Mouse (Mus musculus) forebrain, embryonic 12.5 days (tissue): Measurements from ENCODE around the gene Gm10024. TPM values are rescaled to one million over a fixed set of nuclear protein-coding genes. Genes with fewer than 3 reads are reported as not detected.
"Not testable (repeated sequence)": the region's sequence is repeated elsewhere in the genome, so short reads cannot be mapped to it uniquely, and the experiment has no call there.

Source experiments
- ATAC-seq: fragments of 200-750 bp; cut with Nextera tagmentation; 2 replicates; pipeline ENCODE4 v1.8.0; 2017; ENCODE audit warnings: moderate TSS enrichment; ENCODE audit not compliant: low FRiP score
- H3K27ac ChIP-seq: fragments of 300-500 bp; sonication (generic); 2 replicates; pipeline ENCODE4 v1.5.1; 2016; ENCODE audit warnings: mild to moderate bottlenecking
- H3K27me3 ChIP-seq: fragments of 300-500 bp; sonication (generic); 2 replicates; pipeline ENCODE4 v1.6.1; 2016; ENCODE audit warnings: mild to moderate bottlenecking
- H3K36me3 ChIP-seq: fragments of 300-500 bp; sonication (generic); replicated peaks from 2 replicates; pipeline ENCODE4 v1.6.1; 2016; ENCODE audit warnings: mild to moderate bottlenecking
- H3K4me1 ChIP-seq: fragments of 300-500 bp; sonication (generic); 2 replicates; pipeline ENCODE4 v1.6.1; 2016
- H3K4me2 ChIP-seq: fragments of 300-500 bp; sonication (generic); 2 replicates; pipeline ENCODE4 v1.6.1; 2016; ENCODE audit warnings: mild to moderate bottlenecking, moderate library complexity
- H3K4me3 ChIP-seq: fragments of 300-500 bp; sonication (generic); replicated peaks from 2 replicates; pipeline ENCODE4 v1.5.1; 2016; ENCODE audit warnings: mild to moderate bottlenecking
- H3K9ac ChIP-seq: fragments of 300-500 bp; sonication (generic); 2 replicates; pipeline ENCODE4 v1.6.1; 2016; ENCODE audit warnings: mild to moderate bottlenecking
- H3K9me3 ChIP-seq: fragments of 300-500 bp; sonication (generic); 2 replicates; pipeline ENCODE4 v1.6.1; 2016
- WGBS: fragments of 180-500 bp; shearing (Covaris S2); methylation state at CpG from one replicate; pipeline ENCODE4 v1.1.7; 2016; 5-methylcytosine and 5-hydroxymethylcytosine counted together
- polyA plus RNA-seq: library from polyadenylated mRNA; unstranded; fragments of >200 nt; fragmentation: Nextera tagmentation; extraction: Ambion mirVana; gene quantifications from 2 replicates; pipeline ENCODE4 v1.2.1, GENCODE M21; 2016

Gene Gm10024
- not detected in 2 replicates for polyA plus RNA-seq

DNA sequence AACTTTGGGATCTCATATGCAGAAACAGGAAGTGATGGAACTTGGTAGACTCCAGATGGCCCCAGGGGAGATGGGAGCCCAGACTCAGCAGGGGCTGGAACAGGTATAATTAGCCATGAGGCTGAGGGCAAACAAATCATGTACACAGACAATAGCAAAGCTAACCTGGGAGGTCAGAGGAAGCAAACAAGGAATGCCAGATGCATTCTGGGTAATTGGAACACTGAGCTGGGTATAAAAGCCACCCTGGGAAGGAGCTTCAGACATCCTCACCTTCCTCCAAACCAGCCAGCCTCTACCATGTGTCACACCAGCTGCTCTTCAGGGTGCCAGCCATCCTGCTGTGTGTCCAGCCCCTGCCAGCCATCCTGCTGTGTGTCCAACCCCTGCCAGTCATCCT lies at the start of gene Gm10024:
Gm10024 (plus strand) TSS at position 301 of the 400 bp plus-strand sequence.
- not testable (repeated sequence) for H3K4me3 ChIP-seq, H3K4me2 ChIP-seq, ATAC-seq, H3K4me1 ChIP-seq, H3K9ac ChIP-seq, H3K36me3 ChIP-seq, H3K27ac ChIP-seq, H3K27me3 ChIP-seq
- H3K9me3 ChIP-seq: peaks cover 15% of the 10 kb centered on the region; the same call in 1 of the 2 replicates

DNA sequence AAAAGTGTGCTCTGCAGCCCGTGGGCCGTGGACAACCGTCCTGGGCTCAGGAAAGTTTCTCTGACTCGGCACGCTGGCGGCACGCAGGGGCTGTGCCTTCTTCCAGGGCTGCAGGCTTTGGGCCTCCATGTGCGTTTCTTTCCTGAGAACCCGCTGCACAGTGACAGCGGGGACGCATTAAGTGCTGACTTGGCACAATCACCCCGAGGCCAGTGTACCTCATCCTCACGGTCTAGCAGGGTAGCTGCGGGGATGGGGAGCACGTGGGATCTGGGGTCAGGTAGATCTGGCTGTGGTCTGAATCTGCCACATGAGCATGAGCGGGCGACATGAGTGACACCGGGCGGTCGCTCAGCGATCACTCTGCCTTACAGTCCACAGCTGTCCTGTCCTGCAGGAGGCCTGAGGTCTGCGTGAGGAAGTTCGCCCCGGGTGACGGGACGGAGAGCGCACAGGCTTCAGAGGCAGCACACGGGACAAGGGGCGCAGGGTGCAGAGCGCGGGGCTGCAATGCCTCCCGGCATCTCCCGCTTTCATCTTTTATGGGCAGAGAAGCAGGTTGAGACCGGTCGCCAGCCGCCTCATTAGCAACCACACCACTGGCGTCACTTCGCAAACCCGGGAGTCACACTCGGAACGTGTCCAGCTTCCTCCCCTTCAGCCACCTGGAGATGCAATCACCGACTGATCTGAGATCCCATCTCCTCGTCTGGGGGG lies 47.1 kb upstream of the Gm10024 start:
- Histone ChIP-seq H3K9me3 (no peaks in the 10 kb centered on the region), H3K4me3 (no peak overlapping the region), H3K9ac (no peak overlapping the region), H3K27ac (no peak overlapping the region), H3K4me2 (no peak overlapping the region), H3K27me3 (no peaks in the 10 kb centered on the region), H3K4me1 (no peaks in the 10 kb centered on the region), H3K36me3 (no peaks in the 10 kb centered on the region)
- no peak for ATAC-seq
- 63% methylated on average over 43 of the region's 43 CpGs for WGBS

DNA sequence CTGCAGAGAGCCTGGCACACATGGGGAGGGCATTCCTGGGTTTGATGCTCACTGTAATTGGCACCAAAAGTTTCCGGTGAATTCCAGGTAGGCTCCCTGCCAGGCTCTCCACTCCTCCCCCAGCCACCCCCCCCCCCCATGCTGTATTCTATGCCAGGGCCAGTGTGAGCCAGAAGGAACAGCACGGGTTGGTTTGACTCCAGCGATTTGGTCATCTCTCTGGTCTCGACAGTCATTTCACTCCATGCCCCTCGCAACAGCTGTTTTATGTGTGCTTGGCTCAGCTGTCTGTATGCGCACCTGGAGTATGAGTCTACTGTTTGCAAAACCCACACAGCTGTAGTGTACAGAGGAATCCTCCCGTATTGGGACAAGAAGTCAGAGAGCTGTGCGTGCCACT lies 44.9 kb upstream of the Gm10024 start:
- Histone ChIP-seq H3K9me3 (no peaks in the 10 kb centered on the region), H3K4me2 (no peak overlapping the region), H3K4me1 (no peaks in the 10 kb centered on the region), H3K27ac (no peak overlapping the region), H3K4me3 (no peak overlapping the region), H3K9ac (no peak overlapping the region), H3K36me3 (no peaks in the 10 kb centered on the region), H3K27me3 (no peaks in the 10 kb centered on the region)
- no peak for ATAC-seq
- WGBS: 87% methylated on average over 8 of the region's 8 CpGs

DNA sequence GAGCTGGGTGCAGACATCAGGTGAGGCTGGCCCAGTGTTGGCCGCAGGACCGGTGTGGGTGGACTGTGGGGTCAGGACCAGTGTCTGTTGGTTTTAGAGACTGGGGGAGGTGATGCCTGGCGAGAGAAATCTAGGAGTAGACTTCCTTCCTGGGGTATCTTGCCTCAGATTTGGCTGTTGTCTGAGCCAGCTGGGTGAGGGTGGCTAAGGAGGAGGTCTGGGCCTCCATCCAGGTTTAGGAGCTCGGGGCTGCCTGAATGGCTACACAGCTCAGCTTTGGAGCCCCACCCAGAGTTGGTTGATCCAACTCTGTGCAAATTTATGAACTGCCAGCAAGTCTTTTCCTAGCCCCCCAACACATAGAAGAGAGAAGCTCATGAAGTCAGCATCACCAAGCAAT lies 43.9 kb upstream of the Gm10024 start:
- H3K27me3 ChIP-seq: no peaks in the 10 kb centered on the region
- 89% methylated on average over 4 of the region's 4 CpGs for WGBS
- H3K4me2 ChIP-seq: no peak overlapping the region
- H3K9me3 ChIP-seq: no peaks in the 10 kb centered on the region
- no peaks in the 10 kb centered on the region for H3K36me3 ChIP-seq
- ATAC-seq: no peak
- no peak overlapping the region for H3K4me3 ChIP-seq
- H3K9ac ChIP-seq: no peak overlapping the region
- H3K27ac ChIP-seq: no peak overlapping the region
- no peaks in the 10 kb centered on the region for H3K4me1 ChIP-seq

DNA sequence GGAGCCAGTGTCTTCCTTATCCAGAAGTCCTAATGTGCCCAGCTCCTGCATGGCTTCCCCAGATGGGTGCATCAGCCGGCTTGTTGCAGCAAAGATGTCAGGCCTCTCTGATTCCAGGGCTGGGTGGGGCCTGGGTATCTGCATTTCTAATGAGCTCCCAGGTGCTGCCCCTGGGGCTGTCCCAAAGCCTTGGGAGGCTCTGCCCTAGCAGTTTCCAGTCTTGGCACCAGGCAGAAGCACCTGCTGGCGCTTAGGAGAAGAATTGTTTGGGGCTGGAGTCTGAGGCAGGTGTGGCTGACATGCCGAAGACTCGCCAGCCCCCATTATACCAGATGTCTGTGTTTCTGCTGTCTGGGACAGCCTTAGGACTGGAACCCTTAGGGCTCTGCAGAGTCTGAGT lies 40.5 kb upstream of the Gm10024 start:
- Histone ChIP-seq H3K36me3 (no peaks in the 10 kb centered on the region), H3K4me1 (peaks cover 9% of the 10 kb centered on the region), H3K4me3 (no peak overlapping the region), H3K27me3 (peaks cover 9% of the 10 kb centered on the region), H3K9ac (no peak overlapping the region), H3K9me3 (no peaks in the 10 kb centered on the region), H3K27ac (no peak overlapping the region), H3K4me2 (no peak overlapping the region)
- 80% methylated on average over 4 of the region's 4 CpGs for WGBS
- ATAC-seq: no peak

DNA sequence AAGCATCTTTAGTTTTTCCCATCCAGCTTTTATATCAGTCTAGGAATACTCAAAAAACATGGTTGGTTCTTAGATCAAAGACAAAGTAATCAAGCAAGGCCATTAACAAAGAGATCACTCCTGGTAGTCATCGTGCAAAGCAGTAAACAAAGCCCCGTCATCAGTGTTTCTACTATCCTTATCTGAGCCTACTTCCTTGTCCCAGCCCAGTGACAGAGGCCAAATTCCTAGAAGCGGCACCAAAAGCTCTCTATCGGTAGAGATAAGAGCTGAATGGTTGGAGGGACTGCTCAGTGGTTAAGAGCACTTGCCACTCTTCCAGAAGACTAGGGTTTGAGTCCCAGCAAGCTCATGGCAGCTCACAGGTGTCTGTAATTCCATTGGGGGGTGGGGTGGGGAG lies 39.7 kb upstream of the Gm10024 start:
- Histone ChIP-seq H3K27me3 (peaks cover 17% of the 10 kb centered on the region), H3K27ac (no peak overlapping the region), H3K4me1 (peaks cover 9% of the 10 kb centered on the region), H3K36me3 (no peaks in the 10 kb centered on the region), H3K9me3 (no peaks in the 10 kb centered on the region), H3K4me3 (no peak overlapping the region), H3K4me2 (no peak overlapping the region), H3K9ac (no peak overlapping the region)
- 85% methylated on average over 4 of the region's 4 CpGs for WGBS
- no peak for ATAC-seq

DNA sequence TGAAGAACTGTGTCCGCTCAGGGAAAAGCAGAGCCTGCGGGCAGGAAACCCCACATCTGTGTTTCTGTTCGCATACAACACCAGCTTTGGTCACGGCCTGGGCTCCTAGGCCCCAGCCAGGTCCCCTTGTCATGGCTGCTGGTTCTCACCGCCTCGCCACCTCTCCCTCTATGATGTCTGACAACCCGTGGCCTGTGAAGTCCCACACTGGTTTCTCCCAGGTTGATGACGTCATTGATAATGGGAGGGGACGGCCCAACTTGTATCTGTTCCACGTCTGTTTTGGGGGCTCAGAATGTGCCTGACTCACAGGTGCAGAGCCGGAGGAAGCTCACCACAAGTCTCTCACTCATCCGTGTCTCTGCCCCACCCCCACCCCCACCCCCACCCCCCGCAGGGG lies 37.5 kb upstream of the Gm10024 start:
- Histone ChIP-seq H3K4me2 (no peak overlapping the region), H3K36me3 (no peaks in the 10 kb centered on the region), H3K9ac (no peak overlapping the region), H3K4me1 (peaks cover 22% of the 10 kb centered on the region), H3K27me3 (peaks cover 38% of the 10 kb centered on the region), H3K27ac (no peak overlapping the region), H3K9me3 (no peaks in the 10 kb centered on the region), H3K4me3 (no peak overlapping the region)
- ATAC-seq: no peak
- WGBS: 66% methylated on average over 13 of the region's 13 CpGs

DNA sequence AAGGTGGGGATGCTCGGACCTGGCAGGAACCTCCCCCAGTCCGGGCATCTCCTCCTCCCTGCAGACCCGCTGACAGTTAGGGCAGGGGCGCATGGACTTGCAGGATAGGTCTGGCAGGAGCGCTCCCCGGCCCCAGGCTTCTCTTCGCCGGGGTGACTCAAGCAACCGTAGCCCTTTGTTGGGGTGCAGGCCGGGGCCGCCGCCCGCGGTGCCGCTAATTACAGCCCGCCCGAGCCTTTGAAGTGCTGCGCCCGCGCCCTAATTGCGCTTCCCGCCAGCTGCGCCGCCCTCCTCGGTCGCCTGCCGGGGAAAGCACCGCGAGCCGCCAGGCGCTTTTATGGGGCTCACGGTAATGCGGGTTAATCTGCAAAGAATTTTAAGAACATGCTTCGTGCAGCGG lies 33.7 kb upstream of the Gm10024 start:
- Histone ChIP-seq H3K9ac (peak overlapping the region; percentile 2; the same call in 1 of the 2 replicates), H3K36me3 (no peaks in the 10 kb centered on the region), H3K9me3 (no peaks in the 10 kb centered on the region), H3K4me1 (peaks cover 22% of the 10 kb centered on the region), H3K4me3 (peak overlapping the region; percentile 28), H3K4me2 (peak overlapping the region; percentile 59), H3K27me3 (peaks cover 47% of the 10 kb centered on the region), H3K27ac (peak overlapping the region; percentile 36; the same call in 1 of the 2 replicates)
- WGBS: under 1% methylated on average over 35 of the region's 35 CpGs
- ATAC-seq: peak; percentile 72

DNA sequence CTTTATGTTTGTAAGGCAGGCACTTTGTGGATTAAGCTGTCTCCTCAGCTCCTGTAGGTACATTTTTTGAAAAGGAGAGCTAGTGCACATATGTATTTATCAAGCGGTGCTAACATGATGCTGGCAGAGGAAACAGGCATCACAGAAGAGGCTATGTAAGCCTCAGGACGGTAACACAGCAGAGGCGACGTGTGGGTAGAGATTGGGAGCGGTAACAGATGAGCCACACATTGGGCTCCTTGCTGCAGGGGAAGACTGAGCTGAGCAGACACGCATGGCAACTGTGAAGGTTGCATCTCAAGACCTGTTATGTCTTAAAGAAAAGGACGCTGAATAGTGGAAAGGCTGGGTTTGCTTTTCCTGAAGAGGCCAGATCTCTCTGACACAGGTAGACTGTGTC lies 28.3 kb upstream of the Gm10024 start:
- H3K4me1 ChIP-seq: peaks cover 18% of the 10 kb centered on the region
- H3K36me3 ChIP-seq: no peaks in the 10 kb centered on the region
- ATAC-seq: no peak
- H3K9me3 ChIP-seq: no peaks in the 10 kb centered on the region
- 80% methylated on average over 7 of the region's 7 CpGs for WGBS
- H3K9ac ChIP-seq: no peak overlapping the region
- no peak overlapping the region for H3K27ac ChIP-seq
- no peak overlapping the region for H3K4me2 ChIP-seq
- peaks cover 60% of the 10 kb centered on the region for H3K27me3 ChIP-seq
- no peak overlapping the region for H3K4me3 ChIP-seq

DNA sequence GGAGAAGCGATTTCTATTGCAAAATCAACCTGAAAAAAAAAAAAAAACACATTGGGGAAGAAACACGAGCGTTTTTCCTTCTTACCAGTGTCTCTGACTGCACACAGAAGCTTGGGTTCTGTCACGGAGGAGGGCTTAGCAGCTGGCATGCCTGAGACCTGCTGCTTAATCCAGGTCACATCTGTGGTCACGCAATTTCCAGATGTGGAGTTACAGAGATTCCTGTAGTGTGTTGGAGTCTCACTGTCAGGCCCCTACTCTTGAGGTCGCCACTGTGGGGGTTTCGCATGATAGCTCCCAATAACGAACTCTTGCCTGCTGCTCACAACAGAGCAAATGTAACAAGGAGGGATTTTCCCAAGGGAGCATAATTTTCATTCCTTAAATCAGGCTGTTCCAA lies 27.1 kb upstream of the Gm10024 start:
- Histone ChIP-seq H3K4me3 (no peak overlapping the region), H3K27me3 (peaks cover 50% of the 10 kb centered on the region), H3K9ac (no peak overlapping the region), H3K4me2 (no peak overlapping the region), H3K9me3 (no peaks in the 10 kb centered on the region), H3K27ac (no peak overlapping the region), H3K4me1 (peaks cover 18% of the 10 kb centered on the region), H3K36me3 (no peaks in the 10 kb centered on the region)
- no peak for ATAC-seq
- 36% methylated on average over 8 of the region's 8 CpGs for WGBS

DNA sequence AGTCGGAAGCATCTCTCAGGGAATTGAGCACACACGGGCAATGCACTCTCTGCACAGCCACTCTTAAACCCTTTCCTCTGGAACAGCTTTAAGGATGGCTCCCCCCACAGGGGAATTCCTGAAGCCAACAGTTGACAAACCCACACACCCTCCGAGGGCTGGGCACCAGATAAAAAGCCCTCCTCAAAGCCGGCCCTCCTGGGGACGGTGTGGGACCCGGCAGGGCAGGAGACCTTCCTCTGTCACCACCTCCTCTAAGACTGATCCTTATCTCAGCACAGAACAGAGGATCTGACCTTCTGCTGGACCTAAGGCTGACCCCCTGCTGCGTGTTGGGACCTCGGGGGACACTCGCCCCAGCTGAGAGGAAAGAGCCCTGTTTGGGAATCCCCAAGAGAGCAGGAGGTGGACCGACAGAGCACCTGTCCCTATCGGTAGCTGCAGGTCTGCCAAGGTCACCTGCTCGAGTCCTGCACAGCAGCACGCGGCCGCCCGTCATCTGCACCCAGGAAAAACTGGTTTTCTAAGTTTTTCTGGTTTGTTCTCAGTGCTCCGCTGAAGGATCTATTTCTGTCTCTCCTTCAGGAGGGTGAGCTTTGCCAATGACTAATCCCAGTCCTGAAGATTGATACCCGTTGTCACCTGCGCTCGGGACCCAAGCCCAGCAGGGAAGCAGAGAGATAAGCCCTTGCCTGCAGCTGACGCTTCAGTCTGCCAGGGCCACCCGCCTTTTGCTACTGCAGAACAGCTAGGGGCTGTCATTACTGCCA lies 25.2 kb upstream of the Gm10024 start, which contains the start of gene Tspear:
Tspear (plus strand) TSS at position 675 of the 770 bp plus-strand sequence.
- Histone ChIP-seq H3K4me3 (no peak within 1 kb of the TSS), H3K27me3 (peaks cover 45% of the 10 kb centered on the region), H3K27ac (no peak within 1 kb of the TSS), H3K4me2 (no peak within 1 kb of the TSS), H3K9me3 (no peaks in the 10 kb centered on the region), H3K4me1 (peaks cover 31% of the 10 kb centered on the region), H3K9ac (no peak within 1 kb of the TSS), H3K36me3 (no peaks in the 10 kb centered on the region)
- no peak for ATAC-seq
- 7% methylated on average over 22 of the region's 22 CpGs for WGBS

DNA sequence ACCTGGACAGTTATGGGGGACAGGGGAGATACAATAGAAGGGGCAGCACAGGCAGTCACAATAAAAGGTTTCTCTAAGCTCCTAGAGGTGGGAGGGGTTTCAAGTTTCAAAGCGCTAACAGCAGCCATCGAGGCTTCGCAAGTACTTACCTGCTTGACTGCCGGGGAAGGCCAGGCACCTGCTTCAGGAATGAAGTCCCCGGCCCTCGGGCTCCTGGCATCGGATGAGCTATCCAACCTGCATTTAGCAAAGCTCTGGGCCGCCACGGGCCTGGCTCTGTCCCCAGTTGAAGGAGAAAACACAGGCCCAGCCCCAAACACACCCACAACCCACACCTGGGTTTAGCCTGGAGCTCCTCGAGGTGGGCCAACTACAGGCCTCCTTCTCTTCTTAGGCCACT lies 24.2 kb upstream of the Gm10024 start:
- no peak overlapping the region for H3K4me3 ChIP-seq
- 24% methylated on average over 10 of the region's 10 CpGs for WGBS
- no peak overlapping the region for H3K9ac ChIP-seq
- H3K4me2 ChIP-seq: no peak overlapping the region
- peaks cover 31% of the 10 kb centered on the region for H3K4me1 ChIP-seq
- H3K27ac ChIP-seq: no peak overlapping the region
- ATAC-seq: no peak
- H3K27me3 ChIP-seq: peaks cover 45% of the 10 kb centered on the region
- no peaks in the 10 kb centered on the region for H3K36me3 ChIP-seq
- H3K9me3 ChIP-seq: no peaks in the 10 kb centered on the region
